Mouse (Mus musculus) layer of hippocampus, adult 2 months (tissue): ENCODE data around the gene Hpgd. TPM values are rescaled to one million over a fixed set of nuclear protein-coding genes. Genes with fewer than 3 reads are reported as not detected.
"Not testable (repeated sequence)": the region's sequence is repeated elsewhere in the genome, so short reads cannot be mapped to it uniquely, and the experiment has no call there.

Experiments
- DNase-seq, 2 experiments: peaks; one replicate each; pipeline ENCODE4 v3.0.0; 2022; ENCODE audit warnings: low spot score in 2 of 2
- H3K27ac ChIP-seq: fragments of 200-600 bp; 2 replicates; pipeline ENCODE4 v1.8.1; 2022
- H3K4me3 ChIP-seq: fragments of 200-600 bp; 2 replicates; pipeline ENCODE4 v1.8.1; 2022; ENCODE audit warnings: mild to moderate bottlenecking
- CTCF ChIP-seq: fragments of 200-600 bp; conservative IDR thresholded peaks from 2 replicates; pipeline ENCODE4 v1.8.1; 2022; ENCODE audit warnings: antibody characterized with exemption, mild to moderate bottlenecking, moderate library complexity
- total RNA-seq, 2 experiments: library from RNA; stranded (reverse); gene quantifications; 2 replicates each; pipeline ENCODE4 v1.2.3; 2021

The Hpgd gene
- total RNA-seq, 2 experiments from 2014 or later: 3.0 to 4.4 TPM

DNA sequence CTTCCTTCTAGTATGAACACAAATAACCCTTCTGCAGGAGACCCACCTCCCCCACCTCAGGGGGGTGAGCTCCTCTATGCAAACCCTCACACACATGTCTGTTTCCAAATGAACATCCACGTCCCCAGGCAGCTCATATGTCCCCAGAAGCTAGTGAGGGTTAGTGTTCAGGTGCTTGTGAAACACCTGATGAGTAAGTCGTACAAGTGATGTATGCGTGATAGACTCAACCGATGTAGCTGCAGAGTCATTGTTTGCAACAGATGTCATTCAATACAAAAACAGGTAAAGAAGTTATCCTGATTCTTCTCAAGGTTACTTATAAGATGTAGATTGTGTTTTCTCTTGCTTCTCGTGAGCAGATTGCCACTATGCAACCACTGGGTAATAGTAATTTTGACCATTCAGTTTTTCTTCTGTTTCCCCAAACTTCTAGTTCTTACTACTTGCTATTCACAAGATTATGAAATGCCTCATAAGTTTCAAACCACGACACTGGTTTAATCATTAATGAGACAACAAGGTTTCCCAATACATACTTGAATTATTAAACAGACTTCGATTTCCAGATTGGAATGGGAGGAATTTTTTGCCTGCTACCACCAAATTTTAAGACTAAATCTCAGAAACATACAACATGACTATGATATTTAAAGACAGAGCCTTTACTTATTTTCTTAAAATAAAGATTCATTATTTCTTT is 6.9 kb upstream of the Hpgd start:
- DNase-seq: no peak
- no peak for TF ChIP-seq CTCF
- H3K27ac ChIP-seq: no peak overlapping the region
- no peak overlapping the region for H3K4me3 ChIP-seq

GRCm38 (mm10) chr8:56292318-56292717 is 2.1 kb upstream of the Hpgd start:
- Histone ChIP-seq H3K27ac (no peak overlapping the region), H3K4me3 (no peak overlapping the region)
- DNase-seq: no peak
- TF ChIP-seq CTCF: no peak

- TF ChIP-seq CTCF: no peak
- Histone ChIP-seq H3K27ac (no peak overlapping the region), H3K4me3 (no peak overlapping the region)
- DNase-seq: no peak
Observed at GRCm38 (mm10) chr8:56293480-56293879, 905 bp upstream of the Hpgd start.

DNA sequence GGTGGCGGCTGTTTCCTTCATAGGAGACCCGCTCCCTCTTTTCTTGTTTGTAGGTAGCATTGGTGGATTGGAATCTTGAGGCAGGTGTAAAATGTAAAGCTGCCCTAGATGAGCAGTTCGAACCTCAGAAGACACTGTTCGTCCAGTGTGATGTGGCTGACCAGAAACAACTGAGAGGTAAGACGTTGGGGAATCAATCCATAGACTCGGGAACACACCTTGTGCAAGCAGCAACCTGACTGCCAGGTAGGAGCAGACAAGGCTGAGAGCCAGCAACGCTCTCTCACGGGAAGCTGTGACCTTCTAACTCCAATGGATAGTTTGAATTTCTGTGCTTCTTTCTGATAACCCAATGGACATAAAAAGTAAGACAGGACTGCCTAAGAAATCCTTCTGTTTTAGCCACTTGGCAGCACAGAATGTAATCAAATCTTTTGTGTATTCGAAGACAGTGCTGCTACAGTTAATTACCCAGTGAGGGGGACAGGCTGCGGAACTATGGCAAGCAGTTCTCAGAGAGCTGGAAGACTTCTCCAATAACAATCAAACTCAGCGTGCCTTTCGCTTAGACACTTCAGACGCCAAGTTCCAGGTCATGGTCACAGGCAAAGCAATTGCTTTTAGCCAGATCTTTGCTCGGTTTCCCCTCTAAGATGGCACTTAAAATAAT is 636 bp downstream of the Hpgd start:
- Histone ChIP-seq H3K27ac (no peak overlapping the region; the same call in 1 of the 2 replicates), H3K4me3 (peak overlapping the region; percentile 59)
- no peak for TF ChIP-seq CTCF
- DNase-seq: no peak

GRCm38 (mm10) chr8:56299421-56299820 is 5.0 kb downstream of the Hpgd start:
- TF ChIP-seq CTCF: no peak
- Histone ChIP-seq H3K27ac (no peak overlapping the region), H3K4me3 (no peak overlapping the region)
- DNase-seq: no peak

DNA sequence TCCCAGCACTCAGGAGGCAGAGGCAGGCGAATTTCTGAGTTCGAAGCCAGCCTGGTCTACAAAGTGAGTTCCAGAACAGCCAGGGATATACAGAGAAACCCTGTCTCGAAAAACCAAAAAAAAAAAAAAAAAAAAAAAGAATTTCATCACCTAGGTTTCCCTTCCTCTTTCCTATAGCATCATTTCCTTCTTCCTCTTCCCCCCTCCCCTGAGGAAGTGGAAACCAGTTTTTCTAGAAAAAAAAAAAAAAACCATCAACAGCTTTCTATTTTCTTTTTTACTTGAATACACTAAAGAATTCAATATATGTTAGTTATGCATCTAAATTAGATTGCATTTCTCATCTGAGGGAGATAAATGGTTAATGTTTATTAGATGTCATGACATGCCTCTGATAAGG is 6.9 kb downstream of the Hpgd start:
- not testable (repeated sequence) for DNase-seq, H3K27ac ChIP-seq, H3K4me3 ChIP-seq

DNA sequence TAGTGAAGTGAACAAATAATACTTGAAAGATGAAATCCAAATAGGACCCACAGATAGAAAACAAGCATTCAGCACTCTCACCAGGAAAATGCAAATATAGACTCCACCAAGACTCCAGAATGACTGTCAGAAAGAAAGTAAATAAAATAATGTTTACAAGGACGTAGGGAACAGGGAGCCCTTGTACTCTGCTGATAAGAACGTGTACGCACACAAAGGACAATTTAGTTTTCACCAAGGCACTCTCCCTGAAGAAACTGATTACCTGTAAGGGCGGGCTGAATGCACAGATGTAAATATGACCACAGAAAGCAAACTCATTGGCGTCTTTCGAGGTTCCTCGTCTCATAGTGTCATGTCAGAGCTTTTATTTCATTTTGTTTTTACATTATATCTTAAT is 10.2 kb downstream of the Hpgd start:
- no peak overlapping the region for H3K27ac ChIP-seq
- DNase-seq: no peak
- no peak for TF ChIP-seq CTCF
- H3K4me3 ChIP-seq: no peak overlapping the region

- Histone ChIP-seq H3K4me3 (no peak overlapping the region), H3K27ac (no peak overlapping the region)
- no peak for DNase-seq
- no peak for TF ChIP-seq CTCF
Observed at GRCm38 (mm10) chr8:56313622-56314021, 19.2 kb downstream of the Hpgd start.

GRCm38 (mm10) chr8:56315189-56315588 is 20.8 kb downstream of the Hpgd start:
- Histone ChIP-seq H3K27ac (no peak overlapping the region), H3K4me3 (no peak overlapping the region)
- TF ChIP-seq CTCF: no peak
- DNase-seq: no peak

DNA sequence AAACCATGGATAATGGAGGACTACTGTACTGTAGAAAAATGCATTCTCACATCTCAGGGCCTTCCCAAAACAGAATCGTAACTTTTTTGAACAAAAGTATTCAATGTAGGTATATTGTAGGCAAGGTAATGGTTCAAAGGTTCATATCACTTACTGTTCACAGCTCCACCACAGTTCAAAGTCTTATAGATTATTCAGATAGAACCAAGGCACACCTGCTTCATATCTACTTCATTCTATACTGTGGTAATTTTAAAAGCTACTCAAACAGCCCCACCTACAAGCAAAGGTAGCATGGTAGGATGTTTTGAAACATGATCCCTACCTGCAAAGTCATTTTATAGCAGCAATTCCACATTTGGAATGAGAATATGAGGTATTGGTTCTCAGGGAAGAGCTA is 28.9 kb downstream of the Hpgd start:
- no peak for TF ChIP-seq CTCF
- no peak for DNase-seq

DNA sequence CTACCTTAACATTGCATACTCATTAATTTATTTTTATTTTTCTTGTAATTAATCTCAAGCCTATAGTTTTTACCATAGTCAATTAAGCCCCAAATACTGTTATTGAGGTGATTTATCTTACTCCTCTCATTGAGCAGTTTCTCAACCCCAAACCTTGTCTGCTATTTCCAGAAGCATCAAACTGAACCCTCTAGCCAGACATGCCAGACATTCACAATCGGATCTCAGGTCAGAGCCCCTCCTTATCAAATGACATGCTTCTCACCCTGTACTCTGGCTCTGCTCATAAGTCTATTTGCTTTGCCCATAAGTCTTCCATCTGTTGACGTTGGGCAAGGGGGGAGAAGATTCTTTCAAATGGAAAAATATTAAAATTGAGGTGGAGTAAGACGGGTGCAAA is 33.3 kb downstream of the Hpgd start:
- no peak overlapping the region for H3K27ac ChIP-seq
- no peak for TF ChIP-seq CTCF
- no peak overlapping the region for H3K4me3 ChIP-seq
- no peak for DNase-seq

More for the DNA sequence above, 28.9 kb downstream of the Hpgd start:
- no peak overlapping the region for H3K4me3 ChIP-seq
- no peak overlapping the region for H3K27ac ChIP-seq

GRCm38 (mm10) chr8:56328130-56328542 is 33.8 kb downstream of the Hpgd start:
- H3K27ac ChIP-seq: no peak overlapping the region
- no peak for DNase-seq
- no peak for TF ChIP-seq CTCF
- no peak overlapping the region for H3K4me3 ChIP-seq

GRCm38 (mm10) chr8:56335390-56336000 is 41.1 kb downstream of the Hpgd start:
- no peak for TF ChIP-seq CTCF
- Histone ChIP-seq H3K4me3 (no peak overlapping the region), H3K27ac (no peak overlapping the region)
- no peak for DNase-seq

DNA sequence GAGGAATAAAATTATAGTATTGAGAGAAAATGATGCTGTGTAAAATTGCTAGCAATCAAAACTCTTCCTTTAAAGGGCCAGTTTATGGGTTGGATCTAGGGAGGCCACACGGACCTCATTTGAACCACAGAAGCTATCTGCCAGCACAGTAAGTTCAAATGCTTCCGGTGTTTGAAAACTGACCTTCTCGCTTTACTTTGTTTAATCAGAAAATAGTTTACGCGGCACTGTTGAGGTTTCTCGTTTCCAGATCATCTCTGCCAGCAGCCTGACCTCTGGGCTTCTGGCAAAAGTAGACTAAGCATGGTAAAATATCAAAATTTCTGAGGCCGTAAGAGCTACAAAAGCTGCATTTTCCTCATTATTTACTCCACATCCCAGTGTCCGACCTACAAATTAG is 42.4 kb downstream of the Hpgd start:
- no peak for TF ChIP-seq CTCF
- no peak overlapping the region for H3K4me3 ChIP-seq
- no peak for DNase-seq
- H3K27ac ChIP-seq: no peak overlapping the region
